In the genomic region with DNA sequence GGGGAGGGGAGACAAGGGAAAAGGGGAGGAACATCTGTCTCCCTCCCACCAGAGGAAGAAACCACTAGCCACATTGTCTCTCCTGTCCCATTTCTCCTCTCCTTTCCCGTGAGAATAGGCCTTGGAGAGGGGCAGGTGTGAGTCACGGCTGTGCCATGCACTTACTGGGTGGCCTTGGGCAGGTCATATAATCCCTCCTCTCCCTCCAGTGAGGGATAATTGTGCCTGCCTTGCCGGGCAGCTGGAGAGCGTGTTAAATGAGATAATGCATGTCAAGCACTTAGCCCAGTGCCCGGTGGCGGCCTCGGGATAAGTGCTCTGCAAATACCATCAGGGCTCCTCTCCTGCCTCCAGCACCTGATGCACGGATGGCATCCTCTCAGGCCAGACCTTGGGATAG, we compare ENCODE assay signal across 9 mouse cellular contexts.
A peak's percentile ranks its signal among the peaks of the same experiment; 100 is the strongest.
DNase-seq lines count a peak whose midpoint lies in the region; ATAC-seq lines count a peak whose summit lies in the region.
"Had no signal": no experiment of that assay in that cellular context is flagged by ENCODE, and none has a peak within 500 bp of the region (broad histone marks: within the 10 kb centered on the region; RNA-seq: fewer than 3 reads in every experiment).

No protein-coding gene starts in this region.

- no peak for ATAC-seq in forebrain, embryonic 16.5 days
- 0 out of 2 replicates have a peak, but pooled peaks have one; percentile 13 for ATAC-seq in forebrain, embryonic 14.5 days
- ATAC-seq in midbrain, embryonic 12.5 days (ENCODE audit: low FRiP score, low read depth) = no peak

- H3K4me2 ChIP-seq in forebrain, embryonic 16.5 days (ENCODE audit: low read length) = no peak overlapping the region
- H3K4me2 ChIP-seq in forebrain, embryonic 14.5 days (ENCODE audit: low read length) = no peak overlapping the region; the same call in 1 of the 2 replicates
- H3K4me2 ChIP-seq in midbrain, embryonic 12.5 days (replicated peaks) = no peak overlapping the region

- peaks cover 91% of the 10 kb centered on the region for H3K4me1 ChIP-seq in forebrain, embryonic 10.5 days
- H3K4me1 ChIP-seq in forebrain, embryonic 16.5 days (replicated peaks; ENCODE audit: control insufficient read depth, insufficient read depth, low read length) = peaks cover 59% of the 10 kb centered on the region
- H3K4me1 ChIP-seq in forebrain, embryonic 14.5 days (ENCODE audit: control insufficient read depth, insufficient read depth, low read length) = peaks cover 50% of the 10 kb centered on the region
- H3K4me1 ChIP-seq in midbrain, embryonic 12.5 days = peaks cover 76% of the 10 kb centered on the region

- DNase-seq in forebrain, embryonic 10.5 days (ENCODE audit: extremely low spot score, low spot score) = no peak
- peak; percentile 62 for DNase-seq in Muller cell, postnatal 12 days (ENCODE audit: inconsistent ontology term)
- DNase-seq in forebrain, embryonic 14.5 days (ENCODE audit: low spot score) = no peak
- no peak for DNase-seq in thymus, adult 18-20 months
- DNase-seq in B cell, adult 2 months = no peak
- no peak for DNase-seq in gastrocnemius, postnatal 25 days

- H3K9ac ChIP-seq in forebrain, embryonic 16.5 days (replicated peaks; ENCODE audit: low read depth, low read length) = no peak overlapping the region
- H3K9ac ChIP-seq in forebrain, embryonic 14.5 days (ENCODE audit: low read length) = peak overlapping the region; percentile 48; the same call in 1 of the 2 replicates
- H3K9ac ChIP-seq in midbrain, embryonic 12.5 days (replicated peaks) = peak overlapping the region; percentile 28; the same call in 1 of the 2 replicates

- 30% methylated on average over 8 of the region's 8 CpGs for WGBS in forebrain, embryonic 10.5 days
- WGBS in forebrain, embryonic 16.5 days = 7% methylated on average over 8 of the region's 8 CpGs
- 10% methylated on average over 8 of the region's 8 CpGs for WGBS in forebrain, embryonic 14.5 days
- 9% methylated on average over 8 of the region's 8 CpGs for WGBS in midbrain, embryonic 12.5 days

- H3K36me3 ChIP-seq in forebrain, embryonic 10.5 days (replicated peaks) = peaks cover 43% of the 10 kb centered on the region
- no peaks in the 10 kb centered on the region for H3K36me3 ChIP-seq in forebrain, embryonic 16.5 days (ENCODE audit: control insufficient read depth, insufficient read depth)
- H3K36me3 ChIP-seq in forebrain, embryonic 14.5 days (ENCODE audit: control insufficient read depth, insufficient read depth, low read length) = peaks cover 9% of the 10 kb centered on the region; the same call in 1 of the 2 replicates
- H3K36me3 ChIP-seq in midbrain, embryonic 12.5 days = peaks cover 26% of the 10 kb centered on the region

- peak overlapping the region; percentile 80 for H3K27ac ChIP-seq in forebrain, embryonic 10.5 days
- H3K27ac ChIP-seq in forebrain, embryonic 16.5 days (ENCODE audit: low read length) = no peak overlapping the region
- H3K27ac ChIP-seq in forebrain, embryonic 14.5 days (ENCODE audit: low read depth, low read length) = peak overlapping the region; percentile 52; the same call in 1 of the 2 replicates
- H3K27ac ChIP-seq in midbrain, embryonic 12.5 days (replicated peaks) = peak overlapping the region; percentile 68

- no peaks in the 10 kb centered on the region for H3K27me3 ChIP-seq in forebrain, embryonic 10.5 days (ENCODE audit: poor library complexity, severe bottlenecking)
- H3K27me3 ChIP-seq in forebrain, embryonic 16.5 days (replicated peaks; ENCODE audit: control insufficient read depth, insufficient read depth, low read length) = no peaks in the 10 kb centered on the region
- no peaks in the 10 kb centered on the region for H3K27me3 ChIP-seq in forebrain, embryonic 14.5 days (replicated peaks; ENCODE audit: control insufficient read depth, insufficient read depth, low read length)
- no peaks in the 10 kb centered on the region; the same call in 1 of the 2 replicates for H3K27me3 ChIP-seq in midbrain, embryonic 12.5 days

- H3K9me3 ChIP-seq in forebrain, embryonic 10.5 days = no peaks in the 10 kb centered on the region
- H3K9me3 ChIP-seq in forebrain, embryonic 16.5 days (ENCODE audit: control insufficient read depth, low read length) = no peaks in the 10 kb centered on the region
- H3K9me3 ChIP-seq in forebrain, embryonic 14.5 days (replicated peaks; ENCODE audit: control insufficient read depth, low read length) = no peaks in the 10 kb centered on the region
- no peaks in the 10 kb centered on the region for H3K9me3 ChIP-seq in midbrain, embryonic 12.5 days

- H3K4me3 ChIP-seq in forebrain, embryonic 10.5 days = peak overlapping the region; percentile 21; the same call in 1 of the 2 replicates
- no peak overlapping the region for H3K4me3 ChIP-seq in forebrain, embryonic 16.5 days (replicated peaks; ENCODE audit: low read length)
- H3K4me3 ChIP-seq in forebrain, embryonic 14.5 days (ENCODE audit: low read depth, low read length) = no peak overlapping the region
- H3K4me3 ChIP-seq in midbrain, embryonic 12.5 days = no peak overlapping the region
- H3K4me3 ChIP-seq: erythroblast, embryonic 14.5 days had no signal
